Mouse (Mus musculus): ENCODE results near the gene Grin2d. TPM values are rescaled to one million over a fixed set of nuclear protein-coding genes. Genes with fewer than 3 reads are reported as not detected.
A peak's percentile ranks its signal among the peaks of the same experiment; 100 is the strongest.

Gene Grin2d
- polyA plus RNA-seq, 1 experiment from 2014 or later: 0.40 TPM

- ATAC-seq (ENCODE audit: low read depth): no peak
- no peak overlapping the region for H3K4me2 ChIP-seq (ENCODE audit: low read depth, low read length)
- H3K27ac ChIP-seq (ENCODE audit: low read length): no peak overlapping the region
- no peak overlapping the region for H3K9ac ChIP-seq (ENCODE audit: low read length)
- 91% methylated on average over 29 of the region's 29 CpGs for WGBS
- H3K9me3 ChIP-seq (ENCODE audit: control insufficient read depth, low read length): no peaks in the 10 kb centered on the region
- H3K4me3 ChIP-seq (ENCODE audit: low read length): no peak overlapping the region
- H3K4me1 ChIP-seq (replicated peaks; ENCODE audit: control insufficient read depth, insufficient read depth, low read length): peaks cover 14% of the 10 kb centered on the region
- H3K36me3 ChIP-seq (ENCODE audit: control insufficient read depth, insufficient read depth, low read length): no peaks in the 10 kb centered on the region; the same call in 1 of the 2 replicates
- H3K27me3 ChIP-seq (ENCODE audit: control insufficient read depth, insufficient read depth, low read depth, low read length): peaks cover 25% of the 10 kb centered on the region
Observed at GRCm38 (mm10) chr7:45794971-45795370, 83.2 kb downstream of the Grin2d start.

DNA sequence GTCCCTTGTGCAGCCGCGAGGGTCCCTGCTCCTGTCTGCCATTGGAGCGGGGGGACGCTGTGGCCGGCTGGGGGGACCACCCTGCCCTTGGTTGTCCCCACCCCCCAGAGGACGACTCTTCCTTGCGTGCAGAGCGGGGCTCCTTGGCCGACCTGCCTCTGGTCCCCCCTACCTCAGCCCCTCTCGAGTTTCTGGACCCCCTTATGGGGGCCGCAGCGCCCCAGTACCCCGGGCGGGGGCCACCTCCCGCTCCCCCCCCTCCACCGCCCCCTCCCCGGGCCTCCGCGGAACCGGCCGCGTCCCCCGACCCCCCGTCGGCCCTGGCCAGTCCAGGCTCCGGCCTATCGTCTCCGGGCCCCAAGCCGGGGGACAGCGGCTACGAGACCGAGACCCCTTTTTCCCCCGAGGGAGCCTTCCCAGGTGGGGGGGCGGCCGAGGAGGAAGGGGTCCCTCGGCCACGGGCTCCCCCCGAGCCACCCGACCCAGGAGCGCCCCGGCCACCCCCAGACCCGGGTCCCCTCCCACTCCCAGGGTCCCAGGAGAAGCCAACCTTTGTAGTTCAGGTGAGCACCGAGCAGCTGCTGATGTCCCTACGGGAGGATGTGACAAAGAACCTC, 84.1 kb downstream of the Grin2d start:
- WGBS: 84% methylated on average over 33 of the region's 44 CpGs
- no peaks in the 10 kb centered on the region; the same call in 1 of the 2 replicates for H3K36me3 ChIP-seq (ENCODE audit: control insufficient read depth, insufficient read depth, low read length)
- peaks cover 22% of the 10 kb centered on the region for H3K27me3 ChIP-seq (ENCODE audit: control insufficient read depth, insufficient read depth, low read depth, low read length)
- ATAC-seq (ENCODE audit: low read depth): no peak
- no peak overlapping the region for H3K27ac ChIP-seq (ENCODE audit: low read length)
- peaks cover 10% of the 10 kb centered on the region for H3K4me1 ChIP-seq (replicated peaks; ENCODE audit: control insufficient read depth, insufficient read depth, low read length)
- H3K9ac ChIP-seq (ENCODE audit: low read length): no peak overlapping the region
- no peak overlapping the region for H3K4me2 ChIP-seq (ENCODE audit: low read depth, low read length)
- H3K9me3 ChIP-seq (ENCODE audit: control insufficient read depth, low read length): no peaks in the 10 kb centered on the region
- H3K4me3 ChIP-seq (ENCODE audit: low read length): no peak overlapping the region

DNA sequence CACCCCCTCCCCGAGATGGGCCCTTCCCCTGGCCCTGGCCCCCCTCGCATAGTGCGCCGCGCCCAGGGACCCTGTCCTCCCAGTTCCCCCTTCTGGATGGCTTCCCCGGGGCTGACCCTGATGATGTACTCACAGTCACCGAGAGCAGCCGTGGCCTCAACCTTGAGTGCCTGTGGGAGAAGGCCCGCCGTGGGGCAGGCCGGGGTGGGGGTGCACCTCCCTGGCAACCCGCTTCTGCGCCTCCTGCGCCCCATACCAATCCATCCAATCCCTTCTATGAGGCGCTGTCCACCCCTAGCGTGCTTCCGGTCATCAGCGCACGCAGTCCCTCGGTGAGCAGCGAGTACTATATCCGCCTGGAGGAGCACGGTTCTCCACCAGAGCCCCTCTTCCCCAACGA, 84.9 kb downstream of the Grin2d start:
- no peaks in the 10 kb centered on the region for H3K9me3 ChIP-seq (ENCODE audit: control insufficient read depth, low read length)
- no peak overlapping the region for H3K4me2 ChIP-seq (ENCODE audit: low read depth, low read length)
- H3K9ac ChIP-seq (ENCODE audit: low read length): no peak overlapping the region
- peaks cover 14% of the 10 kb centered on the region for H3K27me3 ChIP-seq (ENCODE audit: control insufficient read depth, insufficient read depth, low read depth, low read length)
- no peak overlapping the region for H3K27ac ChIP-seq (ENCODE audit: low read length)
- H3K4me1 ChIP-seq (replicated peaks; ENCODE audit: control insufficient read depth, insufficient read depth, low read length): peaks cover 4% of the 10 kb centered on the region
- no peaks in the 10 kb centered on the region; the same call in 1 of the 2 replicates for H3K36me3 ChIP-seq (ENCODE audit: control insufficient read depth, insufficient read depth, low read length)
- ATAC-seq (ENCODE audit: low read depth): no peak
- 78% methylated on average over 24 of the region's 24 CpGs for WGBS
- H3K4me3 ChIP-seq (ENCODE audit: low read length): no peak overlapping the region

GRCm38 (mm10) chr7:45791756-45792490, 86.3 kb downstream of the Grin2d start:
- 74% methylated on average over 17 of the region's 17 CpGs for whole genome bisulfite sequencing
- no peak overlapping the region for H3K4me2 ChIP-seq (ENCODE audit: low read depth, low read length)
- H3K4me3 ChIP-seq (ENCODE audit: low read length): no peak overlapping the region
- H3K4me1 ChIP-seq (replicated peaks; ENCODE audit: control insufficient read depth, insufficient read depth, low read length): no peaks in the 10 kb centered on the region
- H3K9ac ChIP-seq (ENCODE audit: low read length): no peak overlapping the region
- no peak for ATAC-seq (ENCODE audit: low read depth)
- H3K27ac ChIP-seq (ENCODE audit: low read length): no peak overlapping the region
- no peaks in the 10 kb centered on the region for H3K9me3 ChIP-seq (ENCODE audit: control insufficient read depth, low read length)
- H3K36me3 ChIP-seq (ENCODE audit: control insufficient read depth, insufficient read depth, low read length): no peaks in the 10 kb centered on the region; the same call in 1 of the 2 replicates
- peaks cover 2% of the 10 kb centered on the region; the same call in 1 of the 2 replicates for H3K27me3 ChIP-seq (ENCODE audit: control insufficient read depth, insufficient read depth, low read depth, low read length)

DNA sequence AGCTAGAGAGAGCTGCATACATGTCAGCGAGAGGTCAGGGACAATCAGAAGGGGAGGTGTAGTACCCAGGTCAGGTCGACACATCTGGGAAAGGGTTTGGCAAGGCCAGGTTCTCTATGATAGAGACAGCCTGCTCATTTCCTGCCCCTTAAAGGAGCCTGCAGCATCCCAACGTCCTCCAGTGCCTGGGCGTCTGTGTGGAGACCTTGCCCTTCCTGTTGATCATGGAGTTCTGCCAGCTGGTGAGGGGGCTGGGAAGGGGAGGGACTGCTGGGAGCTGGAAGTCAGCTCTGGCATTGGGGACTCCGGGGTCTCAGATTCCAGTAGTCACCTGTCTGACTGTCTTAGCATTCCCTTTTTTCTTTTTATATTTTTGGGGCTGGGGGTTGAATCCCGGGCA, 87.5 kb downstream of the Grin2d start:
- no peak overlapping the region for H3K4me2 ChIP-seq (ENCODE audit: low read depth, low read length)
- H3K9me3 ChIP-seq (ENCODE audit: control insufficient read depth, low read length): no peaks in the 10 kb centered on the region
- H3K9ac ChIP-seq (ENCODE audit: low read length): no peak overlapping the region
- H3K27me3 ChIP-seq (ENCODE audit: control insufficient read depth, insufficient read depth, low read depth, low read length): no peaks in the 10 kb centered on the region
- no peak overlapping the region for H3K27ac ChIP-seq (ENCODE audit: low read length)
- H3K4me1 ChIP-seq (replicated peaks; ENCODE audit: control insufficient read depth, insufficient read depth, low read length): peaks cover 6% of the 10 kb centered on the region; the same call in 1 of the 2 replicates
- H3K4me3 ChIP-seq (ENCODE audit: low read length): no peak overlapping the region
- no peaks in the 10 kb centered on the region; the same call in 1 of the 2 replicates for H3K36me3 ChIP-seq (ENCODE audit: control insufficient read depth, insufficient read depth, low read length)
- no peak for ATAC-seq (ENCODE audit: low read depth)
- WGBS: 45% methylated on average over 6 of the region's 6 CpGs

GRCm38 (mm10) chr7:45787642-45788041, 90.5 kb downstream of the Grin2d start:
- ATAC-seq (ENCODE audit: low read depth): no peak
- H3K9me3 ChIP-seq (ENCODE audit: control insufficient read depth, low read length): no peaks in the 10 kb centered on the region

DNA sequence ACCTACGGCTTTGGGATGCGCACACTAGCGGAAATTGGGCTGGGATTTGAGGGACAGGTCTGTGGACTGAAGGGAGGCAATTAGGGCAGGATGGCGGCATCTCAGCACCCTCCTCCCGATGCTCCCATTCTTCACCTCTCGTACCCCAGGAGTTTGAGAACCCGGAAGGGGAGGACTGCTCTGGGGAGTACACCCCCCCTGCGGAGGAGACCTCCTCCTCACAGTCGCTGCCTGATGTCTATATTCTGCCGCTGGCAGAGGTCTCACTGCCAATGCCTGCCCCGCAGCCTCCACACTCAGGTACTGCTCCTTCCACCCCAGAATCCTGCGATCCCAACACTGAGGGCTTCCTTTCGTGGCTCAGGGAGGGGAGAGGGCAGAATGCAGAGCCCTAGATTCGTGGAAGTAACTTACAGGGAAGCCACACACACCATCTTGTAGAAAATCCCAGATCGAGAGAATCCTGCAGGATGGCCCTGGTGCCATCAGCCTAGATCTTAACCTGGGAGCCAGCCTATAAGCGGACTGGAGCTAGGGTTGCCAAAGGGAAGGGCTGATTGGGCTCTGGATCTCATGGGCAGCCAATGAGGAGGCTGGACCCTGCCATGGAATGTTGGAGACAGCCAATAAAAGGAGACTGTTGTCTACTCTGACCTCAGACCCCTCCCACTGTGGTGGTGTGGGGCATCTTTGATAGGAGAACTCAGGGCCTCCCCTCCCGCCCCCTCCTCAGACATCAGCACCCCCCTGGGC, 91.3 kb downstream of the Grin2d start:
- Histone ChIP-seq H3K4me3 (ENCODE audit: low read length) (peak overlapping the region; percentile 56), H3K27ac (ENCODE audit: low read length) (no peak overlapping the region), H3K9me3 (ENCODE audit: control insufficient read depth, low read length) (no peaks in the 10 kb centered on the region), H3K4me1 (replicated peaks; ENCODE audit: control insufficient read depth, insufficient read depth, low read length) (peaks cover 20% of the 10 kb centered on the region), H3K27me3 (ENCODE audit: control insufficient read depth, insufficient read depth, low read depth, low read length) (peaks cover 5% of the 10 kb centered on the region), H3K36me3 (ENCODE audit: control insufficient read depth, insufficient read depth, low read length) (no peaks in the 10 kb centered on the region; the same call in 1 of the 2 replicates), H3K9ac (ENCODE audit: low read length) (peak overlapping the region; percentile 33; the same call in 1 of the 2 replicates), H3K4me2 (ENCODE audit: low read depth, low read length) (peak overlapping the region; percentile 83)
- peak; percentile 43 for ATAC-seq (ENCODE audit: low read depth)
- 11% methylated on average over 17 of the region's 17 CpGs for WGBS

More at GRCm38 (mm10) chr7:45787642-45788041, 90.5 kb downstream of the Grin2d start:
- no peak overlapping the region; the same call in 1 of the 2 replicates for H3K4me2 ChIP-seq (ENCODE audit: low read depth, low read length)
- H3K4me3 ChIP-seq (ENCODE audit: low read length): no peak overlapping the region
- peaks cover 20% of the 10 kb centered on the region for H3K4me1 ChIP-seq (replicated peaks; ENCODE audit: control insufficient read depth, insufficient read depth, low read length)
- no peak overlapping the region for H3K9ac ChIP-seq (ENCODE audit: low read length)
- no peaks in the 10 kb centered on the region; the same call in 1 of the 2 replicates for H3K36me3 ChIP-seq (ENCODE audit: control insufficient read depth, insufficient read depth, low read length)
- no peak overlapping the region for H3K27ac ChIP-seq (ENCODE audit: low read length)
- WGBS: 82% methylated on average over 22 of the region's 22 CpGs
- peaks cover 5% of the 10 kb centered on the region for H3K27me3 ChIP-seq (ENCODE audit: control insufficient read depth, insufficient read depth, low read depth, low read length)

DNA sequence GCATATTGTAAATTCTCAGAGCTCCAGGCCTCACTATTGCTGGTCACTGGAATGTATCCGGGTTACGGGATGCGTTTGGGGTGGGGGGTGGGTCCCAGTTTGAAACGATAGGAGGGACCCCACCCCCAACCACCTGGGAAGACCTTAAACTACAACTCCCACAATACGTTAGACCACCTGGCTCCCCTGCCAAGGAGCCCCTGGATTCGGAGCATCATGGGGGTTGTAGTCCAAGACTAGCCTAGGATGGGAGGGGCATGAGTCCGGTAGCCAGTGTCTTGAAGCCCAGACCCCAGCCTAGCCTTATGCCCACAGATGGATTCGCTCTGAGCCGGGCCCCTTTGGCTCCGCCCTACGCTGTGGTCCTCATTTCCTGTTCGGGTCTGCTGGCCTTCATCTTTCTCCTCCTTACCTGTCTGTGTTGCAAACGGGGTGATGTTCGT, 92.0 kb downstream of the Grin2d start:
- Histone ChIP-seq H3K27me3 (ENCODE audit: control insufficient read depth, insufficient read depth, low read depth, low read length) (peaks cover 5% of the 10 kb centered on the region), H3K36me3 (ENCODE audit: control insufficient read depth, insufficient read depth, low read length) (no peaks in the 10 kb centered on the region; the same call in 1 of the 2 replicates), H3K4me3 (ENCODE audit: low read length) (peak overlapping the region; percentile 56), H3K9me3 (ENCODE audit: control insufficient read depth, low read length) (no peaks in the 10 kb centered on the region), H3K9ac (ENCODE audit: low read length) (peak overlapping the region; percentile 67), H3K4me1 (replicated peaks; ENCODE audit: control insufficient read depth, insufficient read depth, low read length) (peaks cover 20% of the 10 kb centered on the region), H3K4me2 (ENCODE audit: low read depth, low read length) (peak overlapping the region; percentile 83), H3K27ac (ENCODE audit: low read length) (no peak overlapping the region)
- ATAC-seq (ENCODE audit: low read depth): peak; percentile 58; the same call in 1 of the 2 replicates
- whole genome bisulfite sequencing: under 1% methylated on average over 14 of the region's 14 CpGs
